Mouse (Mus musculus) layer of hippocampus, postnatal 36 days (tissue): Measurements from ENCODE around the gene Arhgdig. TPM values are rescaled to one million over a fixed set of nuclear protein-coding genes. Genes with fewer than 3 reads are reported as not detected.

Source experiments
- DNase-seq, 2 experiments: peaks; one replicate each; pipeline ENCODE4 v3.0.0; 2022
- total RNA-seq, 2 experiments: library from RNA; stranded (reverse); gene quantifications; 2 replicates each; pipeline ENCODE4 v1.2.3; 2021

The Arhgdig gene
- total RNA-seq: 10 to 100 TPM; 66.2 to 75.5 TPM

- DNase-seq: no peak
Measured at GRCm38 (mm10) chr17:26207686-26208085, at the start of gene Arhgdig. Gene Arhgdig (minus strand): TSS chr17:26207786.

GRCm38 (mm10) chr17:26255313-26255712 is 47.7 kb upstream of the Arhgdig start:
- DNase-seq: no peak

GRCm38 (mm10) chr17:26253399-26253798 is 45.8 kb upstream of the Arhgdig start:
- no peak for DNase-seq

- peak; percentile 96 for DNase-seq
Measured at GRCm38 (mm10) chr17:26252539-26253251, 45.1 kb upstream of the Arhgdig start, which contains the start of gene Luc7l. Gene Luc7l (plus strand): TSS chr17:26252896.

- DNase-seq: no peak
Measured at GRCm38 (mm10) chr17:26251886-26252538, 44.4 kb upstream of the Arhgdig start.

- peak; percentile 87 to 91 for DNase-seq
Measured at GRCm38 (mm10) chr17:26244101-26244841, 36.7 kb upstream of the Arhgdig start, which contains the start of gene Fam234a. Gene Fam234a (minus strand): TSS chr17:26244242.

GRCm38 (mm10) chr17:26243471-26244100 is 36.0 kb upstream of the Arhgdig start:
- DNase-seq: no peak

- no peak for DNase-seq
Measured at GRCm38 (mm10) chr17:26240990-26241389, 33.4 kb upstream of the Arhgdig start.

GRCm38 (mm10) chr17:26240120-26240790 is 32.7 kb upstream of the Arhgdig start:
- DNase-seq: no peak

GRCm38 (mm10) chr17:26239551-26239950 is 32.0 kb upstream of the Arhgdig start:
- no peak for DNase-seq

GRCm38 (mm10) chr17:26237667-26238066 is 30.1 kb upstream of the Arhgdig start:
- no peak for DNase-seq

- no peak for DNase-seq
Measured at GRCm38 (mm10) chr17:26235077-26235815, 27.7 kb upstream of the Arhgdig start.

- DNase-seq: no peak
Measured at GRCm38 (mm10) chr17:26234386-26234785, 26.8 kb upstream of the Arhgdig start.

- DNase-seq: no peak
Measured at GRCm38 (mm10) chr17:26232863-26233262, 25.3 kb upstream of the Arhgdig start.

- no peak for DNase-seq
Measured at GRCm38 (mm10) chr17:26231156-26231555, 23.6 kb upstream of the Arhgdig start.

- no peak for DNase-seq
Measured at GRCm38 (mm10) chr17:26229776-26230175, 22.2 kb upstream of the Arhgdig start.

GRCm38 (mm10) chr17:26225150-26225549 is 17.6 kb upstream of the Arhgdig start:
- no peak for DNase-seq

- DNase-seq: no peak
Measured at GRCm38 (mm10) chr17:26221508-26221907, 13.9 kb upstream of the Arhgdig start.

- no peak for DNase-seq
Measured at GRCm38 (mm10) chr17:26212681-26213080, 5.1 kb upstream of the Arhgdig start.

- no peak for DNase-seq
Measured at GRCm38 (mm10) chr17:26212241-26212640, 4.7 kb upstream of the Arhgdig start.

GRCm38 (mm10) chr17:26206392-26206791 is 1.2 kb downstream of the Arhgdig start:
- DNase-seq: no peak
